Comparison of ENCODE assay signal across 8 mouse cellular contexts in the genomic region with DNA sequence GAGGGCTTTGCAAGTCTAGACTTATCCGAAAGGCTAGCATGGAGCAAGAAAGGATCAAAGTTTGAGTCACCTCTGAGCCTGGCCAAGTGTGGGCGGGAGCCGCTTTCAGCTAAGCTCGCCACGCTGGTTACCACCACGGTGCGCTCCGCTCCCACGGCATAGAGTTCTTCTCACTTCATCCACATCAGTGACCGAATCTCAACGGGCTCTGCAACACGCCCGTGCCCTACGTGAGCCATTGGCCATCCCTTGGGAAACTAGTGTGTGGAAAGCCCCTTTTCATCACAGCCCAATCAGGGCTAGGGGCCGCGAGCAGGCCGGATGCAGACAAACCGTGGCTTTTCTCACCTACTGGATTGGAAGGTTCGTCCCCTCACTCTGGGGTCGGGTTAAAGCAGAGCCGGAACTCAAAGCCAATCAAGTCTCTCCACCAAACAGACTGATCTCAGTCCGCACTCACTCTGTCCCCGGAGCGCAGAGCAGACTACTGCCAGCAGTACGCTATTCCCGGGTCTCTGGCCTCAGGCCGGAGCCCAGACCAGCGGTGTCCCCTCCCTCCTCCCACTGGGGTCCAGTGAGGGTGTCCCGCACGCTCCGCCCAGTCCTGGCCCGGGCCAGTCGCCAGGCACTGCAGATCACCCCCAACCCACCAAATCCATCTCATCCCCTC. TPM values are rescaled to one million over a fixed set of nuclear protein-coding genes. Genes with fewer than 3 reads are reported as not detected.
A peak's percentile ranks its signal among the peaks of the same experiment; 100 is the strongest.
DNase-seq lines count a peak whose midpoint lies in the region; ATAC-seq and TF ChIP-seq lines count a peak whose summit lies in the region.

No protein-coding gene starts in this region.

- peak overlapping the region; percentile 89 for H3K4me2 ChIP-seq in embryonic facial prominence, embryonic 15.5 days (replicated peaks)
- H3K4me2 ChIP-seq in heart, embryonic 13.5 days: peak overlapping the region; percentile 96
- peak overlapping the region; percentile 76 for H3K4me2 ChIP-seq in kidney, embryonic 16.5 days (replicated peaks; ENCODE audit: low read depth, low read length)
- H3K4me2 ChIP-seq in stomach, postnatal 0 days (replicated peaks; ENCODE audit: low read depth): peak overlapping the region; percentile 92

- ATAC-seq in embryonic facial prominence, embryonic 15.5 days (ENCODE audit: insufficient number of reproducible peaks, low FRiP score, low TSS enrichment, low read depth): peak; percentile 37; the same call in 1 of the 2 replicates
- peak; percentile 56; the same call in 1 of the 2 replicates for ATAC-seq in heart, embryonic 13.5 days (ENCODE audit: extremely low read depth, insufficient number of reproducible peaks, low FRiP score, low TSS enrichment)
- peak; percentile 76 for ATAC-seq in kidney, embryonic 16.5 days (ENCODE audit: low FRiP score, low TSS enrichment)
- ATAC-seq in stomach, postnatal 0 days (ENCODE audit: low FRiP score, low TSS enrichment): peak; percentile 40

- H3K79me2 ChIP-seq in macrophage (ENCODE audit: inconsistent target): no peaks in the 10 kb centered on the region

- H3K27ac ChIP-seq in embryonic facial prominence, embryonic 15.5 days (replicated peaks): peak overlapping the region; percentile 93
- H3K27ac ChIP-seq in heart, embryonic 13.5 days (replicated peaks): peak overlapping the region; percentile 85
- peak overlapping the region; percentile 83 for H3K27ac ChIP-seq in kidney, embryonic 16.5 days (ENCODE audit: low read length)
- no peak overlapping the region for H3K27ac ChIP-seq in macrophage
- H3K27ac ChIP-seq in stomach, postnatal 0 days (replicated peaks): peak overlapping the region; percentile 93

- peak; percentile 17 for DNase-seq in CD4-positive, CD25-positive, alpha-beta regulatory T cell, adult 2 months (ENCODE audit: low read depth, low spot score)
- DNase-seq in ZHBTc4 (ENCODE audit: low read depth, low spot score): peak; percentile 60
- DNase-seq in stomach, postnatal 0 days (ENCODE audit: low spot score): peak; percentile 65
- DNase-seq in c-Kit-positive CD71-positive TER-119-positive erythroid progenitor cells, embryonic 14.5 days (ENCODE audit: low spot score): no peak

- H3K27me3 ChIP-seq in embryonic facial prominence, embryonic 15.5 days: no peaks in the 10 kb centered on the region
- H3K27me3 ChIP-seq in heart, embryonic 13.5 days (replicated peaks): no peaks in the 10 kb centered on the region
- H3K27me3 ChIP-seq in kidney, embryonic 16.5 days (ENCODE audit: insufficient read depth, low read length): no peaks in the 10 kb centered on the region
- no peaks in the 10 kb centered on the region for H3K27me3 ChIP-seq in stomach, postnatal 0 days (ENCODE audit: control insufficient read depth, insufficient read depth, low read length)

- no peak for TF ChIP-seq CTCF in stomach, postnatal 0 days (IDR thresholded peaks at IDR 0.05; ENCODE audit: low read depth)

- TF ChIP-seq EP300 in stomach, postnatal 0 days (optimal IDR thresholded peaks at IDR 0.05): no peak

- H3K36me3 ChIP-seq in embryonic facial prominence, embryonic 15.5 days: no peaks in the 10 kb centered on the region
- 0 out of 2 replicates have a peak, but pooled peaks cover 3% of the 10 kb centered on the region for H3K36me3 ChIP-seq in heart, embryonic 13.5 days
- no peaks in the 10 kb centered on the region for H3K36me3 ChIP-seq in kidney, embryonic 16.5 days (ENCODE audit: insufficient read depth, low read length)
- no peaks in the 10 kb centered on the region for H3K36me3 ChIP-seq in macrophage (ENCODE audit: inconsistent target)
- H3K36me3 ChIP-seq in stomach, postnatal 0 days (ENCODE audit: control insufficient read depth, insufficient read depth, low read length): no peaks in the 10 kb centered on the region

- H3K4me3 ChIP-seq in embryonic facial prominence, embryonic 15.5 days (replicated peaks): peak overlapping the region; percentile 82
- H3K4me3 ChIP-seq in heart, embryonic 13.5 days: peak overlapping the region; percentile 83
- peak overlapping the region; percentile 85 for H3K4me3 ChIP-seq in kidney, embryonic 16.5 days (ENCODE audit: low read length)
- H3K4me3 ChIP-seq in macrophage (ENCODE audit: inconsistent target): peak overlapping the region; percentile 37
- H3K4me3 ChIP-seq in stomach, postnatal 0 days (ENCODE audit: low read depth, low read length): peak overlapping the region; percentile 77

- H3K9me3 ChIP-seq in embryonic facial prominence, embryonic 15.5 days (replicated peaks): no peaks in the 10 kb centered on the region
- H3K9me3 ChIP-seq in heart, embryonic 13.5 days: 0 out of 2 replicates have a peak, but pooled peaks cover 7% of the 10 kb centered on the region
- peaks cover 3% of the 10 kb centered on the region; the same call in 1 of the 2 replicates for H3K9me3 ChIP-seq in kidney, embryonic 16.5 days (ENCODE audit: low read length)
- H3K9me3 ChIP-seq in stomach, postnatal 0 days (ENCODE audit: control insufficient read depth, low read length): no peaks in the 10 kb centered on the region

- 1% methylated on average over 33 of the region's 33 CpGs for WGBS in embryonic facial prominence, embryonic 15.5 days
- WGBS in heart, embryonic 13.5 days: 1% methylated on average over 33 of the region's 33 CpGs
- under 1% methylated on average over 33 of the region's 33 CpGs for WGBS in kidney, embryonic 16.5 days
- WGBS in macrophage (ENCODE audit: missing documents): 21% methylated on average over 33 of the region's 33 CpGs
- WGBS in stomach, postnatal 0 days: 2% methylated on average over 33 of the region's 33 CpGs

- peaks cover 60% of the 10 kb centered on the region for H3K4me1 ChIP-seq in embryonic facial prominence, embryonic 15.5 days
- H3K4me1 ChIP-seq in heart, embryonic 13.5 days: peaks cover 47% of the 10 kb centered on the region
- peaks cover 33% of the 10 kb centered on the region for H3K4me1 ChIP-seq in kidney, embryonic 16.5 days (ENCODE audit: insufficient read depth, low read length)
- H3K4me1 ChIP-seq in stomach, postnatal 0 days (replicated peaks; ENCODE audit: control insufficient read depth, insufficient read depth): peaks cover 18% of the 10 kb centered on the region

- H3K9ac ChIP-seq in embryonic facial prominence, embryonic 15.5 days: peak overlapping the region; percentile 62
- peak overlapping the region; percentile 90 for H3K9ac ChIP-seq in heart, embryonic 13.5 days
- peak overlapping the region; percentile 79 for H3K9ac ChIP-seq in kidney, embryonic 16.5 days (replicated peaks; ENCODE audit: low read length)
- peak overlapping the region; percentile 80 for H3K9ac ChIP-seq in stomach, postnatal 0 days (ENCODE audit: low read length)

RNA-seq across cellular contexts. Expression of a gene that starts 1.0 kb away (rescaled TPM):
- 17.0 and 20.7 TPM in 2 replicates for polyA plus RNA-seq in embryonic facial prominence, embryonic 15.5 days (2015; fragmentation: Nextera tagmentation; extraction: Ambion mirVana)
- 5.7 and 6.7 TPM in 2 replicates for polyA plus RNA-seq in heart, embryonic 13.5 days (2015; fragmentation: Nextera tagmentation; extraction: Ambion mirVana)
- 7.3 and 9.9 TPM in 2 replicates for polyA plus RNA-seq in kidney, embryonic 16.5 days (2015; fragmentation: Nextera tagmentation; extraction: Ambion mirVana)
- 1 to 10 TPM in 21 of 26 experiments, under 1 TPM in 5; 0.33 to 8.1 (median 2.2) TPM for total RNA-seq in macrophage (2018; cell fraction: chromatin; rRNA removed)
- 1 to 10 TPM; 2.4 to 8.5 (median 5.0) TPM for total RNA-seq in macrophage (2018; cell fraction: cytosol; rRNA removed)
- total RNA-seq in macrophage (2018; cell fraction: nucleus; rRNA removed): 1 to 10 TPM; 2.2 to 9.8 (median 4.5) TPM
- polyA plus RNA-seq in macrophage (2018): 3.6 to 10.4 TPM (median 4.7 TPM) in 3 replicates
- 29.9 and 34.0 TPM in 2 replicates for polyA plus RNA-seq in stomach, postnatal 0 days (2015; fragmentation: Nextera tagmentation; extraction: Ambion mirVana)

RNA-seq across cellular contexts. Expression of a gene that starts 39.1 kb away (rescaled TPM):
- 43.5 and 43.9 TPM in 2 replicates for polyA plus RNA-seq in embryonic facial prominence, embryonic 15.5 days (2015; fragmentation: Nextera tagmentation; extraction: Ambion mirVana)
- 18.9 and 24.6 TPM in 2 replicates for polyA plus RNA-seq in heart, embryonic 13.5 days (2015; fragmentation: Nextera tagmentation; extraction: Ambion mirVana)
- polyA plus RNA-seq in kidney, embryonic 16.5 days (2015; fragmentation: Nextera tagmentation; extraction: Ambion mirVana): 27.4 and 32.3 TPM in 2 replicates
- total RNA-seq in macrophage (2018; cell fraction: chromatin; rRNA removed): 100 to 1,000 TPM in 6 of 26 experiments, 10 to 100 TPM in 20; 28.4 to 185 (median 84.9) TPM
- total RNA-seq in macrophage (2018; cell fraction: cytosol; rRNA removed): 10 to 100 TPM; 38.2 to 72.5 (median 49.9) TPM
- total RNA-seq in macrophage (2018; cell fraction: nucleus; rRNA removed): 100 to 1,000 TPM in 5 of 26 experiments, 10 to 100 TPM in 21; 40.9 to 211 (median 81.8) TPM
- 39.0 to 58.1 TPM (median 52.0 TPM) in 3 replicates for polyA plus RNA-seq in macrophage (2018)
- polyA plus RNA-seq in stomach, postnatal 0 days (2015; fragmentation: Nextera tagmentation; extraction: Ambion mirVana): 37.7 and 39.3 TPM in 2 replicates
